Mouse (Mus musculus) yolk sac, embryonic 10.5 days (tissue): ENCODE data around the gene Cemip.
"Not testable (repeated sequence)": the region's sequence is repeated elsewhere in the genome, so short reads cannot be mapped to it uniquely, and the experiment has no call there.

Source experiments
- DNase-seq: peaks from one replicate; pipeline ENCODE4 v3.0.0-alpha.2; 2017; ENCODE audit warnings: low spot score

Cemip gene

DNA sequence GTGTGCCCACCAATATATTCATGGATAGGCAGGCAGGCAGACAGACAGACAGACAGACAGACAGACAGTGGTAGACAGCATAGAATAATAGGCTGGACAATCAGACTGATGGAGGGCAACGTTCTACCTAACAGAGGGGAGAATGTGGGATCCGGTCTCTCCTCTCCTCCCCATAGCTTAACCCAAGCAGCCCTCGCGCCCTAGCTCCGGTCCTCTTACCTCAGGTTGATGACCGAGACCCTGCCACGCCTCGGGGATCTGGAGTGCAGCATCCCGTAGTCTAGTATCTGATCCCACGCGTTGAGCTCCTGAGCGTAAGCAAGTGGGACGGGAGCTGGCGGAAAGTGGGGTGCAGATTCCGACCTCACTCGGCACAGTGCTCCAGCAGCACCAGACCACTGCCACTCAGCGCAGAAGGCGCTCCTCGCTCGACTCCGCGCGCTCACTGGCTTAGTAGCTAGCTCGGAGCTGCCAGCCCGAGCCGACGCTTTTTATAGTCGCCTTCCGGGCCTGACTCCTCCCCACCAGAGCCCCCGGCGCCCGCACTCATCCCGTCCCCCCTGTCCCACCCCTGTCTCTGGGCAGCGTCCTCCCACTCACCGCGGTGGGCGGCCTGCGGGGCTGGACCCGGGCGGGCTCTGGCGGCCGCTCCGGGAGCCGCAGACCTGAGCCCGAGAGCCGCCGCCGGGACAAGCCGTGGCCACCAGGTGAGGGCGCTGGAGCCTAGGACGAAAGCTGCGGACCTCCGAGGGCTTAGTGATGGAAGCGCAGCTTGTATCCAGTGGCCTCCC is at the start of gene Cemip:
Gene Cemip, minus strand, starts transcription at position 464 of the 791 bp plus-strand sequence.
- DNase-seq = peak; percentile 77

DNA sequence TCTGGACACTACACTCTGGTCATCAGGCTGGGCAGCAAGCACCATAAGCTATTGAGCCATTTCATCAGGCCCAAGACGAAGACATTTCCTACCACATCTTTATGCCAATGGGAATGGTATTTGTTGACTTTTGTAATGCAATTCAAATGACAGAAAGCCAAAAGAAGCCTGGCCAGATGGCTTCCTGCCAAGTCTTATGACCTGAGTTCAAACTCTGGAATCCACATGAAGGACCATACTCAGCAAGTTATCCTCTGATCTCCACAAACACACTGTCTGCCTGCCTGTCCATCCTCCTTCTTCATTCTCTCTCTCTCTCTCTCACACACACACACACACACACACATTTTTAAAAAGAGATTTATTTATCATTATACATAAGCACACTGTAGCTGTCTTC is 46.4 kb upstream of the Cemip start:
- DNase-seq = peak; percentile 62

GRCm38 (mm10) chr7:84131736-84132135 is 45.4 kb upstream of the Cemip start:
- DNase-seq = peak; percentile 48

DNA sequence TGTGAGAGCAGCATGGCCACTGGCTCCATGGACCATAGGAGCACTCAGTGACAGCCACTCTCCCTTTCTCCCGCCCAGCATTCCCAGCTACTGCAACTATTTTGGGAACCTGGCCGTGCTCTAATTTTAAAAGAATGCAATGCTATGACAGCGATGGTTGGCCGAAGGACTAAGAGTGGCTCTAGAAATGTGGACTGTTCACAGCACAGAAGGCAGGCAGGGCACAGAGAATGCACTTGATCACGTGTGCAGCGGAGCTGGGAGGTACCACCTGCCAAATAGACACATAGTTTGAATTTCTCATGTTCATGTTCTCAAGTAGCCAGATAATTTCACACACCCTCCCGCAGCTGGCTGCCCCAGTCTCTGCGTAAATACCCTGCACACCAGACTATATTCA is 42.4 kb upstream of the Cemip start:
- no peak for DNase-seq

GRCm38 (mm10) chr7:84125730-84126129 is 39.4 kb upstream of the Cemip start:
- no peak for DNase-seq

DNA sequence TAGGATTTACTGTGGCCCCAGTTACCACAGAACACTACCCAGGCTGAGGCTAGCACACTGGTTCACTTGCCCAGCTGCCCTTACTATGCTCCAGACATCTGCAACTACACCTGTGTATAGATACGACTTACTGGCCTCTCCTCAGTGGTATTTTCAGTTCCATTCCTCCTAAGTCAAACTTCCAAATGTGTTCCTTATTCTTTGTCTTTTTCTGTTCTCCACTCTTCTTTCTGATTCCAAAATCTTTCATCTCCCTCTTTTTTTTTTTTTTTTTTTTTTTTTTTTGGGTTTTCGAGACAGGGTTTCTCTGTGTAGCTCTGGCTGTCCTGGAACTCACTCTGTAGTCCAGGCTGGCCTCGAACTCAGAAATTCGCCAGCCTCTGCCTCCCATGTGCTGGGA is 37.3 kb upstream of the Cemip start:
- not testable (repeated sequence) for DNase-seq

DNA sequence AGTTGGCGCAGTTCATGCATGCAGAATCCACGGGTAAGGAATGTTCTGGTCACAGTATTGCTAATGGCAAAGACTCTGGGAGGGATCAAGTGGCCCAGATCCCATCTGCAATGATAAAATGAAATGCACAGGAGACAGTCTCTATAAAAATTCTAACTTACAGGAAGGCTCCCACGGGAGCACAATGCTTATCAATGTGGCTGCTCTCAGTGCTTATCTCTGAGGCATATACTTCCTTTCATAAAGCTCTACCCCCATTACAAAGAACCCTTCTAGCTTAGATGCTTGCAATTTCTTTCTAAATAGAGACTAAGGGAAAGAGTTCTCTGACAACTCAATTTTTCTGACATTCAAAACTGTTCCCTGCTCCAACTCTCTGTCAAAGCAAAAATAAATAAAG is 35.5 kb upstream of the Cemip start:
- no peak for DNase-seq

GRCm38 (mm10) chr7:84120142-84120760 is 33.9 kb upstream of the Cemip start:
- DNase-seq = no peak

- DNase-seq = no peak
These were observed 33.2 kb upstream of the Cemip start for GRCm38 (mm10) chr7:84119216-84120105.

GRCm38 (mm10) chr7:84117543-84118122 is 31.3 kb upstream of the Cemip start:
- DNase-seq = no peak

- DNase-seq = no peak
These were observed 30.6 kb upstream of the Cemip start for GRCm38 (mm10) chr7:84116621-84117542.

DNA sequence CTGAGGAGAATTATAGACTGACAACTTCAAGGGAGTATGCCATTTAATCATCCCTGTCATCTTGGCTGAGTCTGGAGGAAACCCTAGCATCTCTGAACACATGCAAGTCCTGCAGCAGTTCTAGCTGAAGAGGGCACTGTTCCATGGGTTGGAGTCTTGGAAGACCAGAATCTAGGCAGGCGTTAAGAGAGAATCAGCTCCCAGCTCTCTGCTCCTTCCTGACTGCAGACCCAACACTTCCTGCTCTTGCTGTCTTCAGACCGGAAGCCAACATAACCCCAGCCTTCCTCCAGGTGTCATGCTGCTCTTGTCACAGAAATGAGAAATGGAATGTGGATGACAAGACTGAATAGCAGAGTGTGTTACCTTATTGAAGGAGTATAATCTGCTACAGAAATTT is 29.1 kb upstream of the Cemip start:
- DNase-seq = no peak

DNA sequence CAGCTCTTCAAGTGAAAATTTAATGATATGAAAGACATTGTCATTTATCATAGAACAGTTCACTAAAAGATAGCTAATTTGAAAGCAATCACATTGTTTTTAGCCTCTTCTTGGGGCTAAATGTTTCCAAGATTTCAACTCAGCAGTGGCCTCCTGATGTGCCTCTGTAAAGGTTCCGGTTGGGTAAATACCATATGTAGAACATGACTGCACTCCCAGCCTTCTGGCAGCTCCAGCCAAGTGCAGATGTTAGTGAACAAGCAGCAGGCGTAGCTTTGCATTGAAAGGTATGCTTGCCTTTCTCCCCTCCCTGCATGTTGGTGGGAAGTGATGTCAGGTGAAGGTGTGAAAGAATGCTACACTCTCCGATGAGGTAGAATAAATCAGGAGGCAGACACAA is 28.5 kb upstream of the Cemip start:
- DNase-seq = no peak

DNA sequence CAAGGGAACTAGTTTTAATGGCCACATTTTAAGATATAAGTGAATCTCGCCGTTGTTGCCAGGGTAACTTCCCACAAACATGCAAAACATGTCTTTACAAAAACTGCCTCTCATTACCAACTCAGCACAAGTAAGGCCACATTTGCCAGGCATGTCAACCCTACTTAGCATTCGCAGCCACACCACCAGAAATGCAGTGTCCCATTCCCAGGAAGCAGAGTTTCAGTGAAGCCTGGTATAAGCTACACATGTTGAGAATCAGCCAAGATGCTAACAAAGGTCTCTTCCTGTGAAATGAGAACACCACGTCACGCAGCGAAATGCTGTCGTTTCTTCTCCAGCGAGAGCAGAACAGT is 26.7 kb upstream of the Cemip start:
- no peak for DNase-seq

- DNase-seq = no peak
These were observed 26.2 kb upstream of the Cemip start for GRCm38 (mm10) chr7:84112351-84113034.

DNA sequence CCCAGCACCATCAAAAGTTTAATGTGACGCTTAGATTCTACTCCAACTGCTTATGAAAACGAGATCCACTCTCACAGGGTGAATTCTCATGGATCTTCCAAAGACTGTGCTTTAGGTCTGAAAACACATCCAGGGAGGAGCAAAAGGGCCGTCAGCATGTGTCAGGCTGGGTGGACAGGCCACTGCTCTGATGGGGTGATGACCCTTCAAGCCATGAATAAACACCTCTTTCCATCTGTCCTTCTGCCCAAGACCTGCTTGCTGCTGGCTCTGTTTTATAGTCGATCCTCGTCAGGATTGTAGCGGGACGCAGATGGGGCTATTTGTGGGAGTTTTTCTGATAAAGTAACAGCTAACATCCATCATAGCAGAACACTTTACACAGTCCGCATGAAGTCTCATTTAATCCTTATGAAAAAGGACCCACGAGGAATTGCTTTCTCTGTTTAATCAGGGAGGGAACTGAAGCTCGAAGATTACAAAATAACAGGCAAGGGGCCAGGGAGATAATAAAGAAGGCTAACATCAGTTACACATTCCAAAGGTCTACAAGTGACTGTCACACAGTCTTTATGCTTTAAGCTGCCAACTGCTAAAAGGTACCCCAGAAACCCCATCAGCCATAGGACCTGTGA is 25.5 kb upstream of the Cemip start:
- no peak for DNase-seq

GRCm38 (mm10) chr7:84106942-84107341 is 20.6 kb upstream of the Cemip start:
- DNase-seq = no peak

- DNase-seq = no peak
These were observed 16.3 kb upstream of the Cemip start for GRCm38 (mm10) chr7:84102589-84102988.

DNA sequence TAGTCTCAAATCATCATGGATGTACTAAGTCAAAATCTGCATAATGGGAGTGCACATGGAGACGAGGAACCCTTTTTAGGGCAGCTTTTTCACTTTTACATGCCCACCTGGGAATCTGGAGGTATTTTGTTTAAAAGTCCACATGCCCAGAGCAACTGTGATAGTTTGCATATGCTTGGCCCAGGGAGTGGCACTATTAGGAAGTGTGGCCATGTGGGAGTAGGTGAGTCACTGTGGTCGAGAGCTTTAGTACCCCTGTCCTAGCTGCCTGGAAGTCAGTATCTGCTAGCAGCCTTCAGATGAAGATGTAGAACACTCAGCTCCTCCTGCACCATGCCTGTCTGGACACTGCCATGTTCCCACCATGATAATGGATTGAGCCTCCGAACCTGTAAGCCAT is 14.4 kb upstream of the Cemip start:
- no peak for DNase-seq

- no peak for DNase-seq
These were observed 11.8 kb upstream of the Cemip start for GRCm38 (mm10) chr7:84098098-84098497.
